Mouse (Mus musculus) lung, postnatal 0 days (tissue): ENCODE data around the gene Myrip.

Experiments used
- CTCF ChIP-seq: IDR thresholded peaks from 2 replicates; pipeline ENCODE4 v1.5.1; 2016; ENCODE audit warnings: antibody characterized with exemption, mild to moderate bottlenecking
- EP300 ChIP-seq: IDR thresholded peaks from 2 replicates; pipeline ENCODE4 v1.6.1; 2016; ENCODE audit warnings: antibody characterized with exemption, mild to moderate bottlenecking, control low read depth

DNA sequence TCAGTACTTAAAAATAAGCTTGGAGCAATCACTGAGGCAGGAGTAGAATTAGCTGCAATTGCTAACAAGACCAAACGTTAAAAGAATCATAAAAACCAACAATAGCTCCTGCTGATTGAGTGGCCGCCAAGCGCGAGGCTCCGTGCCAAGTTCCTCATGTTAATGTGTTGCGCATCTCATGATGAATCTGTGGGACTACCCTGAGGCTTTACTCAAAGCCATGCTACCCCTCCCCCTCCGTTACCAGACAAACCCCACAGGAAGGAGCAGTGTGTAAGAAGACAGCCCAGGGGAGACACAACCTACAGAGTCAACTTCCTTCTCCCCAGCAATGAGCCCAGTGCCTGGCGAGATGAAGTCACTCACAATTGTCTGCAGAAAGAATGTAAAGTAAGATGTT is 41.5 kb upstream of the Myrip start:
- no peak for TF ChIP-seq CTCF
- TF ChIP-seq EP300, result no peak
